Mouse (Mus musculus) G1E (cell line): ENCODE data around the gene Noct. TPM values are rescaled to one million over a fixed set of nuclear protein-coding genes. Genes with fewer than 3 reads are reported as not detected.

Experiments
- ATAC-seq: 2 replicates; pipeline ENCODE4 v1.8.0; 2016; ENCODE audit warnings: mild to moderate bottlenecking; ENCODE audit not compliant: insufficient number of reproducible peaks, poor library complexity, low FRiP score, severe bottlenecking; ENCODE audit errors: extremely low read depth
- DNase-seq: peaks from one replicate; pipeline ENCODE4 v3.0.0; 2012; ENCODE audit warnings: low spot score
- H3K27me3 ChIP-seq: 2 replicates; pipeline ENCODE4 v1.6.1; 2012; ENCODE audit warnings: mild to moderate bottlenecking, low read length, inconsistent platforms; ENCODE audit not compliant: insufficient read depth
- H3K36me3 ChIP-seq: replicated peaks from 2 replicates; pipeline ENCODE3; 2012; ENCODE audit warnings: mild to moderate bottlenecking, inconsistent platforms
- H3K4me1 ChIP-seq: 2 replicates; pipeline ENCODE4 v1.6.1; 2012; ENCODE audit warnings: low read depth, low read length, inconsistent platforms, mixed read lengths; ENCODE audit not compliant: insufficient read depth
- H3K4me3 ChIP-seq: 2 replicates; pipeline ENCODE4 v1.5.1; 2012; ENCODE audit warnings: low read depth, mild to moderate bottlenecking, inconsistent platforms, low read length, moderate library complexity, mixed read lengths
- H3K9me3 ChIP-seq: replicated peaks from 2 replicates; pipeline ENCODE4 v1.6.1; 2012; ENCODE audit warnings: inconsistent platforms
- CTCF ChIP-seq: IDR thresholded peaks from 2 replicates; pipeline ENCODE4 v1.5.1; 2012; ENCODE audit warnings: low read depth, low read length, inconsistent platforms, mixed read lengths
- GATA1 ChIP-seq: IDR thresholded peaks from 2 replicates; pipeline ENCODE4 v1.6.1; 2012; ENCODE audit warnings: borderline replicate concordance, low read length, inconsistent platforms, mixed read lengths
- GATA2 ChIP-seq: IDR thresholded peaks from 2 replicates; pipeline ENCODE4 v1.6.1; 2012; ENCODE audit warnings: low read depth, low read length, inconsistent platforms, borderline replicate concordance
- POLR2AphosphoS5 ChIP-seq: IDR thresholded peaks from 2 replicates; pipeline ENCODE4 v1.6.1; 2012; ENCODE audit warnings: low read depth, low read length, inconsistent platforms; ENCODE audit not compliant: insufficient replicate concordance
- TAL1 ChIP-seq: conservative IDR thresholded peaks from 2 replicates; pipeline ENCODE4 v1.6.1; 2012; ENCODE audit warnings: low read depth, low read length, inconsistent platforms, mixed read lengths
- polyA plus RNA-seq: library from polyadenylated mRNA; stranded (reverse); fragments of >175 nt; gene quantifications from 2 replicates; pipeline ENCODE4 v1.2.3, GENCODE M21; 2012
- total RNA-seq, 2 experiments: library from RNA; stranded (forward) in 1 of 2; stranded (reverse) in 1 of 2; fragments of 200-1000 nt in 1 of 2; fragments of >200 nt in 1 of 2; fragmentation: Nextera tagmentation in 1 of 2; gene quantifications; 2 replicates each; pipeline ENCODE4 v1.2.3; 2014 to 2017

Gene Noct
- total and polyA plus RNA-seq, 3 experiments, result 11.7 to 27.5 (median 18.5) TPM

GRCm38 (mm10) chr3:51238515-51238914 lies 14.3 kb downstream of the Noct start:
- ATAC-seq, result no peak; the same call in 1 of the 2 replicates
- H3K4me1 ChIP-seq, result peaks cover 44% of the 10 kb centered on the region

GRCm38 (mm10) chr3:51239541-51239940 lies 15.3 kb downstream of the Noct start:
- Histone ChIP-seq H3K9me3 (no peaks in the 10 kb centered on the region), H3K4me3 (no peak overlapping the region), H3K4me1 (peaks cover 34% of the 10 kb centered on the region), H3K36me3 (peaks cover 39% of the 10 kb centered on the region), H3K27me3 (no peaks in the 10 kb centered on the region)
- TF ChIP-seq CTCF (no peak), POLR2AphosphoS5 (no peak), GATA1 (no peak), GATA2 (no peak), TAL1 (no peak)
- no peak for ATAC-seq
- DNase-seq, result no peak

More at GRCm38 (mm10) chr3:51238515-51238914, 14.3 kb downstream of the Noct start:
- H3K27me3 ChIP-seq, result no peaks in the 10 kb centered on the region
- DNase-seq, result no peak
- H3K4me3 ChIP-seq, result no peak overlapping the region
- TF ChIP-seq POLR2AphosphoS5, result no peak
- TF ChIP-seq TAL1, result no peak
- no peak for TF ChIP-seq CTCF
- TF ChIP-seq GATA2, result no peak
- TF ChIP-seq GATA1, result no peak
- H3K9me3 ChIP-seq, result no peaks in the 10 kb centered on the region
- H3K36me3 ChIP-seq, result peaks cover 48% of the 10 kb centered on the region

- TF ChIP-seq GATA1 (no peak), POLR2AphosphoS5 (no peak)
- Histone ChIP-seq H3K4me3 (no peak overlapping the region), H3K36me3 (peaks cover 70% of the 10 kb centered on the region), H3K27me3 (no peaks in the 10 kb centered on the region), H3K4me1 (peaks cover 29% of the 10 kb centered on the region), H3K9me3 (no peaks in the 10 kb centered on the region)
- ATAC-seq, result no peak
- no peak for DNase-seq
Observed at GRCm38 (mm10) chr3:51247704-51248103, 23.5 kb downstream of the Noct start.

- DNase-seq, result no peak
- H3K27me3 ChIP-seq, result no peaks in the 10 kb centered on the region
- H3K4me3 ChIP-seq, result no peak overlapping the region
- H3K4me1 ChIP-seq, result peaks cover 36% of the 10 kb centered on the region
- TF ChIP-seq GATA1, result no peak
- TF ChIP-seq GATA2, result no peak
- no peak for TF ChIP-seq TAL1
- TF ChIP-seq POLR2AphosphoS5, result no peak
- TF ChIP-seq CTCF, result no peak
- no peak for ATAC-seq
- H3K36me3 ChIP-seq, result peaks cover 79% of the 10 kb centered on the region
- H3K9me3 ChIP-seq, result no peaks in the 10 kb centered on the region
Observed at GRCm38 (mm10) chr3:51248600-51248999, 24.4 kb downstream of the Noct start.

GRCm38 (mm10) chr3:51249460-51249859 lies 25.2 kb downstream of the Noct start:
- Histone ChIP-seq H3K36me3 (peaks cover 87% of the 10 kb centered on the region), H3K9me3 (no peaks in the 10 kb centered on the region), H3K4me3 (no peak overlapping the region), H3K27me3 (no peaks in the 10 kb centered on the region), H3K4me1 (peaks cover 36% of the 10 kb centered on the region)
- TF ChIP-seq GATA1, result no peak
- no peak for TF ChIP-seq CTCF
- ATAC-seq, result no peak
- no peak for DNase-seq

GRCm38 (mm10) chr3:51249866-51250265 lies 25.6 kb downstream of the Noct start:
- no peak overlapping the region for H3K4me3 ChIP-seq
- TF ChIP-seq POLR2AphosphoS5 (no peak), GATA2 (no peak), TAL1 (no peak), CTCF (no peak), GATA1 (no peak)
- peaks cover 91% of the 10 kb centered on the region for H3K36me3 ChIP-seq
- no peaks in the 10 kb centered on the region for H3K9me3 ChIP-seq
- no peaks in the 10 kb centered on the region for H3K27me3 ChIP-seq
- ATAC-seq, result no peak
- no peak for DNase-seq
- peaks cover 36% of the 10 kb centered on the region for H3K4me1 ChIP-seq

- DNase-seq (no peak), ATAC-seq (no peak)
- H3K4me1 ChIP-seq, result peaks cover 31% of the 10 kb centered on the region
- H3K27me3 ChIP-seq, result no peaks in the 10 kb centered on the region
- no peak for TF ChIP-seq GATA2
- TF ChIP-seq CTCF, result no peak
- peaks cover 92% of the 10 kb centered on the region for H3K36me3 ChIP-seq
- no peaks in the 10 kb centered on the region for H3K9me3 ChIP-seq
- H3K4me3 ChIP-seq, result no peak overlapping the region
Observed at GRCm38 (mm10) chr3:51251057-51251456, 26.8 kb downstream of the Noct start.
